Mouse (Mus musculus) layer of hippocampus, postnatal 10 days (tissue): ENCODE data around the gene Bspry. TPM values are rescaled to one million over a fixed set of nuclear protein-coding genes. Genes with fewer than 3 reads are reported as not detected.
A peak's percentile ranks its signal among the peaks of the same experiment; 100 is the strongest.

Experiments
- DNase-seq, 2 experiments: peaks; one replicate each; pipeline ENCODE4 v3.0.0; 2021; ENCODE audit warnings: low spot score in 2 of 2
- total RNA-seq, 2 experiments: library from RNA; stranded (reverse); gene quantifications; 2 replicates each; pipeline ENCODE4 v1.2.3; 2021

Bspry gene
- total RNA-seq, 2 experiments from 2014 or later: 0.62 to 1.1 TPM

DNA sequence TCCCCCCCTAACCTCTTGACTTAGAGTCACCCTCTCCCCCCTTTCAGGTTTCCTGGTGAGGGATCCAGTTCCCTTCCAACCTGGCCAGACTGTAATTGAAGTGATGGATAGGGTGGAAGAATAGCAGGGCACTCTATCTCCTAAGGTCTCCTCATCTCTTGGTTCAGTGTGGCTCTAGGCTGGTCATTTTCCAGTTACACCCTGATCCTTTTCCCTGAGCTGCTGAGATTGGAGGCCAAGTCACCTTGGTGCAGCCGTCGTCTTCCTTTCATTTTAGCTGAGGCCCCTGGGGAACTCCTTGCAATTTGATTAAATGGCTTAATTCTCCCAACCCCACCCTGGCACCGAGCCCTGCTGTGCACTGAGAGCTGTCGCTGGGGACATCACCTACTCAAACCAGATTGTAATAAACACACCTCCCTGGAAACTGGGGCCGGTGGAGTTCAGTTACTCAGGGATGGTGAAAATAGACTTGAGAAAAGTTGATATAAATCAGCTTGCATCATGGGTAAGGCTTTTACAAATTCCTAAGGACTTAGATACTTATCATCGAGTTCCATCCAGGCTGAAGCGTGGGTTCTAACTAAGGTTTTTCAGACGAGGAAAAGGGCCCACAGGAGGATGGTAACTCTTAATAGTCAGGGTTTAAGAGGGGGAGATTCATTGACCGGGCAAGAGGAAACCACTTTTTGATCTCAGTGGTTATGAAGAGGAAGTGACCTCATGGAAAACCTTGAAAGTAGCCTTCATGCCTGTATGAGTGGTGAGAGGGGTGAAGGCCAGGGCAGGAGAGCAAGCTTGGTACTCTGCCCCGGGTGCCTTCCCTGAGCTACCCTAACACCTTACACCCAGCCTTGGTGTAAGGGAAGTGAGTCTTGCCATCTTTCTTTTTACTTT lies 1.1 kb downstream of the Bspry start:
- no peak for DNase-seq

GRCm38 (mm10) chr4:62484928-62485327 lies 5.1 kb downstream of the Bspry start:
- no peak for DNase-seq

DNA sequence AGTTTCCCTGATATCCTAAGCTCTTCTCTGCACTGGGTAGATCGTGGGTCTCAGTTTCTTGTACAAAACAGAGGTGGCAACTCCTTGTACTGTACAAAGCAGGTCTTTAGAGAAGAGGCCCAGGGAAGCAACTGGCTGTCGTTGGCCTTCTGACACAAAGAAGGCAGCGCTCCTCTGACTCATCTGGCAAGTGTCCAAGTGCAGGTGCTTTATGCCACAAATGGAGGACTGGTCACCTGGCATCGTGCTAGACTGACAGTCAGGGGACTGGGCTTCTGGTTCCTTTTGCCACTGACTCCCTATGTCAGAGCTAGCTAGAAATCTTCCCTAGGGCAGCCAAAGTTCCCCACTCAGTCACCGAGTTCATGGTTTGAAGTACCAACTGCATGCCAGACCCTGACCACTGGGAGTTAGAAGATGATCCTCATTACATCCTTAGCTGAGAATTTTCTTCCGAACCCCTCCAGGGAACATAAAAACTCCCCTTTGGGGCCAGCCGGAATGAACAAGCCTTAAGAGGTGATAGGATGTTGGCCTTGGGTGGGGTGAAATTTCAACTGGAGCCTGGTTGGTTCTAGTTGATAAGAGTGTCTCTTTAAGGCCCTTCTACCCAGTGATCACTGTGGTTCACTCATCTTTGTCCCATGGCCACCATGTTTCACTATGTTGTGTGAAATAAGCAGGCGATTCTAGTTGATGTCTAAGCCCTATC lies 5.8 kb downstream of the Bspry start:
- DNase-seq: no peak

GRCm38 (mm10) chr4:62486162-62486696 lies 6.4 kb downstream of the Bspry start:
- no peak for DNase-seq

DNA sequence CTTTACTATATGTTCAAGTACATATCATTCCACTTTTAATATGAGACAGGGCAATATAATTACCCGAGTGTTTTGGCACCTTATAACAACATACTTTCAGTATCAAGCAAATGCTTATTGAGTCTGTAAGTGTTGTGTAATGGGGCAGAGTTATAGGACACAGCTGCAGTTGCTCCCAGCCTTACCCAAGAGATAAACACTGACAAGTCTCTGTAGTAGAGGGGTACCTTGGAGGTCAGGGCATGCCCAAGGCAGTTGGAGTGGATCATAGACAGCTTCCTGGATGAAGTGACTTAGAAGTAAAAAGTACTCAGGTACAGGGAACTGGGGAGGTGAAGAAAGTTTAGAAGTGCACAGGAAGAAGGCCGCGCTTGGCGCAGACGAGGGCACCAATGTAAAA lies 7.3 kb downstream of the Bspry start:
- no peak for DNase-seq

DNA sequence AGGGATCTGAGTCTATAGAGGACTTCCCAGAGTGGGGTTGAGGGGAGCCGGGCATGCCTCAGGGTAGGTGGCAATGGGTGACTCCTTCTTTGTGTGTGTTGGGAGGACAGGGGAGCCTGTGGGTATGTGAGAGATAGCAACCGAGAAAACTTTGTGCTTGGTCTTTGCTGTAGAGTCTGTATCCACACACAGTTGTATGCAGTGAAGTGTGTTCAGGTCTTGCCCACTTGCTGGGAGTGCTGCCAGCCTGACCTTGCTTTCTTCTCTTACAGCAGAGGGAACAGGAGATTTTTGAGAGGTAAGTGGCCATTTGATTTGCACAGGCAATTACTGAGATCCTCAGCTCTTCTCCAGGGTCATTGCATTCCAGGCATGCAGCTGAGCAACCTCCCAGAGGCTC lies 8.1 kb downstream of the Bspry start:
- no peak for DNase-seq

DNA sequence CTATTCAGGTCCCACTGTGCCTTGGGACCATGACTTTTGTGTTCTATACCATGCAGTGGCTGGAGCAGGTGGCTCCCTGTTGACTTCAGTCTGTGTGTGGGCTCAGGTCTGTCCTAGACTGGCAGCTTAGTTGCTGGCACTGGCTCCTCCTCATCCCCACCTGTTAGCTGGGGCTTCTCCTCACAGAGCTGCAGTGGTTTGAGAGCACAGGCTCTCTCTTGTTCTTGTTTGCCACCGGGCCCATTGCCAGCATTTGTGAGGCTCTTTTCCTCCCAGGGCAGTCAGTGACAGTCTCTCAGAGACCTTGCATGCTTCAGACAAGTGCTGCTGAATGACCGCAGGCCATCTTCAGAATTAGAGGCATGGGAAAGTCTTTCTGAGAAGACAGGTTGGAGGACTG lies 12.8 kb downstream of the Bspry start:
- peak; percentile 37 to 45 for DNase-seq

DNA sequence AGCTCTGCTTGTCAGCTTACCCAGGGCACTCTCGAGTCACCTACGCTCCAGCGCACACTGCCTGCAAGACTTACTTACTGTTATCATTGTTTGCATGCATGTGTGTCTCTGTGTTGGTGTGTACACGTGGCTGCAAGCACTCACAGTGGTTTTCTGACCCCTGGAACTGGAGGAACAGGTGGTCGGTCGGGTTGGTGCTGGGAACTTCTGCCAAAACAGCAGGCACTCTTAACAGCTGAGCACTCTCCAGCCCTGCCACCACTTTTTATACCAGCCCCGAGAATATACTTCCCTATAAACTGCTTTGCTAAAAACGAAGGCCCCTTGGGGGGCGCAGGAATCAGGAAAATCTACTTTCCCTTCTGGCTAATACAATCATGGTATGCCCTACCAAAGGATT lies 14.4 kb downstream of the Bspry start:
- no peak for DNase-seq

DNA sequence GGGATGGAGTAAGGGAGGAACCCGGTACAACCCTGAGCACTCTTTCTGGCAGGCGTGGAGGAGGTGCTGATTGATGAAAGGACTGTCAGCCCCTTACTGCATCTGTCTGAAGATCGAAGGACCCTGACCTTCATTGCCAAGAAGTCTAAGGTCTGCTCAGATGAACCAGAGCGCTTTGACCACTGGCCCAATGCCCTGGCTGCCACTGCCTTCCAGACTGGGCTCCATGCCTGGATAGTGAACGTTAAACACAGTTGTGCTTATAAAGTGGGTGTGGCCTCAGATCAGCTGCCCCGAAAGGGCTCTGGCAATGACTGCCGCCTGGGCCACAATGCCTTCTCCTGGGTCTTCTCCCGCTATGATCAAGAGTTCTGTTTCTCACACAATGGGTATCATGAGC lies 16.1 kb downstream of the Bspry start:
- peak in 1 of 2 experiments; percentile 39 for DNase-seq

DNA sequence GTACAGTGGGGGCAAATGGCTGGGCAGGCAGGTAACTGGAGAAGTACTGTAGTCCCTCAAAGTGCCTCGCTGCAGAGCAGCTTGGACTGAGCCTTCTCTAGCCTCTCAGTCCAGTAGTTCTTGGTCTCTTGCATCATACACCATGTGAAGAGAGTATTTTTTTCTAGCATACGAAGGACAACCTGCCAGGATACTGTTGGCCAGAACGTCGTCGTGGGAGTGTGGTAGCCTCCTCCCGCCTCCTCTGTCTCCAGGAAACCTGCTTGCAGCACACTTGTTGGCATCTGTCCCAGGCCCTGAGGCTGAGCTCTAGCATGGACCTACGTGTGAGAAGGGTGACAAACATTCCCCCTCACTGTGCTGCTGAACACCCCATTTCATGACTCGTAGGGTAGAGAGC lies 17.0 kb downstream of the Bspry start:
- peak; percentile 51 to 58 for DNase-seq

DNA sequence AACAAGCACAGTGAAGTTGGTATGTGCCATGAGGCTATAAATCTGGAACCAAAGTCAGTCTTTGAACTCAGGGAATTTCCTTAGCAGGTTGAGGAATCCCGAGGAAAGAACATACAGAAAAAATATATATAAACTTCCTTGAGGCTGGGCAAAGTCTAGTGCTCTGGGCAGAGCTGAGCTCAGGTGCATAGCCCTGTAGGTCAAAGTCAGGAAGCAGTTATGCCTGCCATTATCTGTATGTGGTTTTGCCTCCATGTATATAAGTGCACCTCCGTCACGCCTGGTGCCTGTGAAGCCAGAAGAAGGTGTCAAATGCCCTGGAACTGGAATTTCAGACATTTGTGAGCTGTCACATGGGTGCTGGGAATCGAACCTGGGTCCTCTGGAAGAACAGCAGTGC lies 20.9 kb downstream of the Bspry start:
- no peak for DNase-seq

DNA sequence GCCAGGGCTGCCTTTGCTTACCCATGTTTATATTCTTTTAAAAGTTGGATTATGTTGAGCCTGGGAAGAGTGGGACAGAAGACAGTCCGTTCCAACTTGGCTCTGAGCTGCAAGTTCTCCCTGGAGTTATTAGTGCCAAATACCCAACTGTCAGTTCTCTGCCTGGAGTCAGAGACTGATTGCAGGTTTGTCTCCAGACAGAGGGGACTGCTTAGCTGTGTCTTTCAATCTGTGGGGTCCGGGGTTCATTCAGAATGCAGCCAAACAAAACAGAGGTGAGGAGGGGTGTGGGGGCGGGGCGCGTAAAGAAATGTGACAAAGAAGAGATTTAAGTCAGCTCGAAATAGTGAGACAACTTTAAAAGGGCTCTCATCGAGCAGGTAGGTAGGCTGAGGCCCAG lies 21.7 kb downstream of the Bspry start:
- no peak for DNase-seq

DNA sequence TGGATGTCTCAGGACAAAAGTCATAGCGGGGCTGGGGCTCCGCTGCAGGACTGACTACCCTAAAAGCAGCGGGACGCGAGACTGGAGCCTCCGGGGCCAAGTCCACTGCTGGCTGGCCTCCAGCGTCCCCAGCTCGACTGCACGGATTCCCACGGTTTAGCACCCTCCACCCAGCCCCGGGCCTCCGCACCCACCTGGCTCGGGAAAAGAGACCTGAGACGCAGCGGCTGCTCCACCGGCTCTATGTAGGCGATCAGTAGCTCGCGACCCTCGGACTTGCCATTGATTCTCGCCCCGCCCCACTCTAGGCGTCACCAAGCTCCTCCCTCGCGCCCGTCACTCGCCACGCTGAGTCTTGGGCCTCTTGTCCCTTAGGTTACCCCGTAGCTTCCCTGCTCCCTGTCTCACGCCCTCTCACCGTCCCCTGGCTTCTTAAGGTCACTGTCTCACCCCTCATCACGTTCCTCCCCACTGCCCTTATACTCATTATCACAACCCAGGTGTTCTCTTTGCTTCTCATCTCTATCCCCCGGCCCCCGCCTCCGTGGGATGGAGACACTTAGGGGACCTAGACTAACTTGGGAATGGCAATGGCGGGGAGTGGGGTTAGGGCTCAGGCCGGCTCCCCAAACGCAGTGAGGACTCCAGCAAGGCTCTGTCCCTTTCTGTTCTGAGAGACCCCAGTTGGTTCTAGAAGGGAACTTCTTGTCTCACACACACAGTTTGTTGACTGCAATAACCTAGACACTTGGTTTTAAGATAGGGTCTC lies 22.3 kb downstream of the Bspry start:
- peak; percentile 86 to 90 for DNase-seq

- no peak for DNase-seq
Measured at GRCm38 (mm10) chr4:62502969-62503368, 23.1 kb downstream of the Bspry start.

DNA sequence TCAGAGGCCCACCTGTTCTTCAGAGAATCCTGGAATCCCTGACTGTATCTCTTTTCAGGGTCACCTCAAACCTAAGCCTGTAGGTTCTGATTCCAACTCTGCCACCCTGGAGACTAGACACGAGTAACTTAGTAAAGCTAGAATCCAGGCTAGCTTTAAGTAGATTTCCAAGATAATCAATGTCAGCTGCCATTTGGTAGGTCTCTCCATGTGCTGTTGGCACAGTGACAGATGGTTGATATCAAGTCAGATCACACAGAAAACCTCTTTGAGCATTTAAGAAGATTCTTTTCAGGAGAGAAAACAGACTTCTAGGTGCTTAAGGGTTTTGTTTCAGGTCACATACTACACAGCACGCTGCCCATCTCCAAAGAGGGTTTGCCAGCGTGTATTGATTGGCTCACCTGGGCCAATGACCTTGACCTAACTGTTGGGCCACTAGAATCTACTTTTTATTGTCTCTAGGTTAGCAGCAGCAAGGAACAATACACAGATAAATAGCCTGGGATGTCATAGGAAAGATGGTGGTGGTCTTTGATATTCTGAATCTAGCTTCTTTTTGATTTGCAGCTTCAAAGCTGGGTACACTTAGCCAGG lies 23.6 kb downstream of the Bspry start, which contains the start of gene Hdhd3:
Hdhd3 (minus strand) TSS at position 94 of the 597 bp plus-strand sequence.
- DNase-seq: no peak

DNA sequence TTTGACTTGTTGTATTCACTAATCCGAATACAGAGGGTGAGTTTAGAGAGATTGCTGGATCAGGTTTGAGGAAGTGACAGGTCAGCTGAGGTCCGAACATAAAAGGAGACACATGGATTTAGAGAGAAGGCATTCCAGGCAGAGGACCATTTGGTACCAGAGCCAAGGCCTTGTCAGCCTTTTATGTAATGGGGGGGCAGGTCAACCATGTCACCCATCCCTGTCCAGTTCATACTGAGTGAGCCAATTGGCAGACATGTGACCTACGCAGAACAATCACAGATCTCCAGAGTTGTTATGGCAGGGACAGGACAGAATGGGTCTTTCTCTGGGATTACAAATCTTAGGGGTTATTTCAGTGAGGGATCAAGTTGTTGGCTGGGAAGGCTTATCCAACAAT lies 26.1 kb downstream of the Bspry start:
- no peak for DNase-seq

DNA sequence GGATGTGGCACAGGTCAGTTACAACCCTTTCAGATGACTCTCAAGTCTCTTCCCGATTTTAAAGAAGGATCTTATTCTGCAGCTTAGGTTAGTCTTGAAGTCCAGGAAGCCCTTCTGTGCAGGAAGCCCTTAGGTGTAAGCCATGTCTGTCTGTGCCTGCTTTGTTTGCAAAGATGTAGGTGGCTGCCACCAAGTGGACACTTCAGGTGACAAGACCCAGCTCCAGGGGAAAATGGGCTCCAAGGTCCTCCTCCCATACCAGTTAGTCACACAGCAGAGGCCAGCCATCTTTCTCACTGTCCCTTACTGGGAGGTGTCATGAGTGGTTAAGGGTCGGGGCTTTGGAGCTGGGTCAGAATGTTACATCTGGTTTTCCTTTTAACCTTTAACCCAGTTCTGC lies 26.9 kb downstream of the Bspry start:
- no peak for DNase-seq

DNA sequence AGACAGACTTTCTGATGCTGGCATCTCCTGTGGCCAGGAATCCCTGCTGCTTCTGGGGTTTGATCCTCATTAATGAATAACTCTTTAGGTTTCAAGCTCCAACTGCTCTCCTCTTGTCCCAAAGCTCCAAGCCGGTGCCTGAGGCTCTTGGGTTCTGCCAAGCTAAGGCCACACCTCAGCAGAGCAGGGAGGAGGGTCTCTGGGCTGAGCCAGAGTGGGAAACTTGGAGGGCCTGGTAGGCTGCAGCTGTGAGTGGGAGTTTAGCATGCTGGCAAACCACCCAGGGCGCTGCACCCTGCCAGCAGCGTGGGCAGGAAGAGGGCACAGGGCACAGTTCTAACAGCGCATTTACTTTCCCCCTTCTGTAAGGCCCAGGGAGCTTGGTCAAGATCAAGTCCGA lies 29.0 kb downstream of the Bspry start:
- DNase-seq: peak; percentile 34 to 42

DNA sequence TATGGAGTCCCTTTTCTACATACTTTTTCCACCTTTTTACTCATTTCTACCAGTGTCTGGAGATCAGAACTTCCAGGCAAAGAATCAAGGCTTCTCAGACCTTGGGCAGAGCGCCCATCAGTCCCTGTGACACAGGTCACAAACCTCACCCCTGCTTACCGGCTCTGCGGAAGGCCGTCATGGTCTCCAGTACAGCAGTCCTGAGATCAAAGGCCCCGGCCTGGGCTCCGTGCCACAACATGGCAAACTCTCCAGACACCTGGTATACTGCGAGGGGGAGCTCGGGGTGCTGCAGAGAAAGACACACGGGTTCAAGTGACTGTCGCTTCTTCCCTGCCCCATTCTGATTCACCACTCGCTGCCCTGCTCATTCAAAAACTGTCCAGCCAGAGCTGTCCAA lies 30.1 kb downstream of the Bspry start:
- no peak for DNase-seq

DNA sequence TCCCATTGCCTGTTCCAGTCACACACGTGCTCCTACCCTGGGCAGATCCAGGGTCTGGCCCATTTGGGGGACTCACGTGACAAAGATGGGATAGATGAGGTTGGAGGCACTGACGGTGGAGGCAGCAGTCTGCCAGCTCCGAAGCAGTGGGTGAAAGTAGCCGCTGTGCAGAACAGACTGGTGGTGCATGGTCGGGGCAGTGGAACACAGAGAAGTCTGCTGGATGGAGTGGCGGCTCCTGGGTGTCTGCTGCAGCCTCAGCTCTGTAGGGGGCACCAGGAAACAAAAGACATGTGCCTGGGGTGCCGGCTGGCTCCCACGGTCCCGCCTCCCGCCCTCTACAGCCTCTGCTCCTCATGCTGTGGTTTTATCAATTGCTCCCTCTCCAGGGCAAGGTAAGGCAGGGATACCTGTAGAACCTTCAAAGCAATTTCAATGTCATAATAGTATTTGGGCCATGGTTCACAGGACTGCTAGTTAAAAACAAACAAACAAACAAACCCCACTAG lies 34.2 kb downstream of the Bspry start:
- no peak for DNase-seq

GRCm38 (mm10) chr4:62514995-62515394 lies 35.1 kb downstream of the Bspry start:
- DNase-seq: no peak
